Mouse (Mus musculus) liver (tissue): ENCODE data around the gene Vps33a.
"Not testable (repeated sequence)": the region's sequence is repeated elsewhere in the genome, so short reads cannot be mapped to it uniquely, and the experiment has no call there.

Experiments
- DNase-seq: peaks from one replicate; pipeline ENCODE4 v3.0.0-alpha.2; 2020; ENCODE audit warnings: mixed read lengths

Vps33a gene

DNA sequence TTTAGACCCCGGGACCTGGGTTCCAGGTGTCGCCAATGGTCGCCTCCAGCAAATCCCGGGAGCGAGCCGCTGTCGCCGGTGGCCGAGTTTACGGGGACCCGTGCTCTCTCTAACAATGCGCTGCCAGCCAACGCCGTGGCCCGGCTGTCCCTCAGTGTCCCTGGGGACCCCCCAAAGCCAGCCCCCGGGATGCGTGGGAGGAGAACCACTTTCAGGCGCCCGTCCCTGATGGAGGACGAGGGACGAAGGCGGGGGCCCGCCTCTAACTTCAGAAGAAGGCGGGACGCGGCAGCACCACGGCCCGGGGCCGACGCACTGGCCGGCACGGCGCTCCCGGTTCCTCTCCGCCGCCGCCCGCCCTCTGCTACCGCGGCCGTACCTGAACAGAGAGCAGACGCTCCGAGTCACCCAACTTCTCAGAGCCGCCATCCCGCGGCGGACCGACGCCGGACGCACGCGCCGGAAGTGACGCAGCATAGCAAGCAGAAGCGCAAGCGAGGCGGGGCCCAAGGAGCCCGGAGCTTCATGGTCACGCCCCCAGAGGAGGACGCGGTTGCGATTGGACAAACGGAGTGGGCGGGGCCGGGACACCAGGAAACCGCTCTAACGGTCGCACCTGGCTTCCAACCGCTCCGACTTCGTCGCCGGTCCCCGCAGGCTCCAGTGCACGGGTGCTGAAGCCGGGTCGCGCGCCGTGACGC is 49.0 kb downstream of the Vps33a start, which contains the start of gene Diablo:
TSS of gene Diablo (minus strand) at position 485 of the 701 bp plus-strand sequence.
- DNase-seq, result peak; percentile 99

DNA sequence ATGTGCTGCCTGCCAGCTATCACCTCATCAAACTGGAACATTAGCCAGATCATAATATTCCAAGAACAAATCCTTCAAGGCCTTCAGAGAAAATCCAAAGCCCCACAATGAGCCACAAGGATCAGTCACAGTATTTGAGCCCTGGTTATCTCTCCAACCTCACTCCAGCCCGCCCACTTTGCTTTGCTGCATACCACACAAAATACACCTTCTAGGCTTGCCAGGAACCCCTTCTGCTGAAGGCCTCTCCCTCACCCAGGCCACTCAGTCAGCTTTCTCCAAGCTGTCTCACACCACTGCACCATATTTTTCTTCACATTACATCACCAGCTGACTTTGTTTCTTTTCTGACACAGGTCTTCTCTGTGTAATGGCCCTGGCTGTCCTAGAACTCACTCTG is 50.7 kb downstream of the Vps33a start:
- no peak for DNase-seq

DNA sequence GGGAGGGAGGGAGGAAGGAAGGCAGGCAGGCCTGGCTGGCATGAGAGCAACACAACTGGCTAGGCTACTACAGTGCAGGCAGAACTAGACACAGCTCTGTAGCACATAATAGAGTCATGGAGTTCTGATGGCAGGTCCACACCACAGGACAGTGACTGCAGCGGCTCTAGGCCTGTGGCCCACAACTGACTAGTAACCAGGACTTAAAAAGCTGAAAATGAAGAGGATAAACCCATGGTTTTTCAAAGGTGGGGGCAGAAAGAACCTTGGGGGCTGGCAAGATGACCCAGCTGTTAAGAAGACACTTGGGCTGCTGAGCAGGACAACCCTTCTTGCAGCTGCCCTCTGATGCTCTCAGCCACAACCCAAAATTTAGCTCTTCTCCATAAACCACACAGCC is 51.2 kb downstream of the Vps33a start:
- no peak for DNase-seq

DNA sequence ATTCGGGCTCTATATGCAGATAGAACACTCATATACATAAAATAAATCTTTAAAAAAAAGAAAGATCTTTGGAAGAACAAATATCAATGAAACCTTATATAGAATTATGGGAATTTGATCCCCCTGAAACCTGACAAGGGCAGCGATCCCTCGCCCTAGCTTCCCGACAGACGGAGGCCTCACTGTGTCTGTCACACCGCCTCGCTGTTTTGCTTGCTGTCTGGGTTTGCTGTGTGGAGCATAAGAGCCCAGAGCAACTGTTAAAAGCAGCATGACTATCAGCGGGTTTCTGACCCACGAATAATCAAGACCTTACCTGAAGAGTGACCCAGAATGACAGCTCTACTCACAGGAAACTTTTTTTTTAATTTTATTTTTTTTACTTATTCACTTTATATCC is 52.2 kb downstream of the Vps33a start:
- DNase-seq, result no peak

DNA sequence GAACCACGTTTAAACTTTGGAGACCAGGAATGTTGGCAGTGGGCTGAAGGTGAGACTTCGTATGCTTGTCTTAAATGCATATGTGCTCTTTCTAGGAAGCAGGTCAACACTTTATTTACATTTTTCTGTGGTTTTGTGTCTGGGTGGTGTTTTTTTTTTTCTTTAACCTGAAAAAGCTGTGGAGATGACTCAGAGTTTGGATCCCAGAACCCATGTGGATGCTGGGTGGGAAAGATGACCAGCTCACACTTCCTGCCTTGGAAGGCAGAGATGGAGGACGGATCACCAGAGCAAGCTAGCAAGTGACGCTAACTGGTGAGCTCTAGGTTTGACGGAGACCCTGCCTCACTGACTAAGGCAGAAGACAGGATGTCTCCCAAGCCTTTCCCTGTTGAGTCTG is 58.0 kb downstream of the Vps33a start:
- DNase-seq, result no peak

DNA sequence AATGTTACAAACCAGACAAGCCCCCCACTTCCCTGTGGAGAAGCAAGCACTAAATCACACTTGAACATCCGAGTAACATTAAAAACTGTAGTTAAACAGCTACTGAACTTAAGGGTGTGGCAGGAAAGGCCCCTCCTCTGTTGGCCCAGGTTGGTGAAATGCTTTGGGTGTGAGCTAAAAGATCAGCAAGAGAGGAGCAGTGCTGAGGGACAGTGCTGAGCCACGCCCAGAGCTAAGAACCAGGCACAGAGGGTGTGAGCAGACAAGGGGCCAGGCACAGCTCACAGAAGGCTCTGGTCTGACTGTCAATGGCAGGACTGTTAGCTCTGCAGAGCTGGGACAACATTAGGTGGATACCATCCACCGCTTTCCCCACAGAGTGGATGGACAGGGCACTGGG is 60.7 kb downstream of the Vps33a start:
- peak; percentile 52 for DNase-seq

DNA sequence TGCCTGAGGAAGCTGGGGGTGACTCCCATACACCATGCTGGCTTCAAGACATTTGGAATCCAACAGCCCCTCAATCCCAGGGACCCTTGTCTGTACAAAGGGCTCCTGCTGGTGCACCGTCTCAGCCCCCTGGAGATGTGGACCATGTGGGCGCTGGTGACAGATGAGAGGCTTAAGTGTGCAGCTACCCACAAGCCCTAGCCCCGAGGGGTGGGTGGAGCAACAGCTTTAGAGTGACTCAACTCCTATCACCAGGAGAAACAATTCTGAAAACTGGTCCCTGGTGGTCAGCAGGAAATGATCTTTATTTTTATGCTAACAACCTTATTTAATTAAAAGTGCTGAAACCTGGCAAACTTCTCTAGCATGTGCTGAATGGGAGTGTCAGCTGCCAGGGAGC is 61.4 kb downstream of the Vps33a start:
- not testable (repeated sequence) for DNase-seq

DNA sequence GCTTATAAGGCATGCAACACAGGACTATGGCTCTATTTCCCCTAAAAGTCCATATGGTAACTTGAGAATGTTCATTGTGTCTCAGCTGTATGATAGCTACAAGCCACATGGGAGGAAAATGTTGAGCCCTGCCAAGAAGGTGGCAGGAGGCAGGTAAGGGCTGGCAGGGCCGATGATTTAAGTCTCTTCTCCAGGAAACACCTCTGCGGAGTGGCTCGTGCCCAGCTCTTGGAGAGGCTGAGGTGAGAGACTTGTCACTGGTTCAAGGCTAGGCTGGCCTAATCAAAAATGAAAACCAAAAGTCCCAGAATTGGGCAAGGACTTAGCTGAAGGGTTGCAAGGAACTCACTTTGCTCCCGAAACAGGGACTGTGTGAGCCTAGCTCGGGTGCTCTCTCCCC is 62.7 kb downstream of the Vps33a start, which contains the start of gene B3gnt4:
TSS of gene B3gnt4 (plus strand) at position 301 of the 400 bp plus-strand sequence.
- no peak for DNase-seq

DNA sequence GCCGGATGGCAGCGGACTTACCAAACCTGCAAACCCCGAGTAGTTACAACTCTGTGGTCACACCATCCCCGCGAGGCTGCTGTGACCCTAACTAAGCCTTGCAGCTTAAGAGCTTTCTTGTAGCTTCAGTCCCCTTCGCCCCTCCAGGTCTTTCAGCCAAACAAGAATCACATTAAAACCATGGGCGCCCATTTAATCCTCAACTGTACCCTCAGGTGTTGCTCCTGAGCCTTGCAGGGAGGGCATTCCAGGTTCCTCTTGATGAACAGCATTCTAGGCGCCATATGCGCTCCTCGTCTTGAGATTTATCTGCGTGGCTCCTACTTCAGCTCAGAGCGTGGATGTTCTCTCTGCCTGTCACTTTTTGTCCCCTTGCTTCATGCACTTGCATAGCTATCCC is 63.9 kb downstream of the Vps33a start:
- no peak for DNase-seq

DNA sequence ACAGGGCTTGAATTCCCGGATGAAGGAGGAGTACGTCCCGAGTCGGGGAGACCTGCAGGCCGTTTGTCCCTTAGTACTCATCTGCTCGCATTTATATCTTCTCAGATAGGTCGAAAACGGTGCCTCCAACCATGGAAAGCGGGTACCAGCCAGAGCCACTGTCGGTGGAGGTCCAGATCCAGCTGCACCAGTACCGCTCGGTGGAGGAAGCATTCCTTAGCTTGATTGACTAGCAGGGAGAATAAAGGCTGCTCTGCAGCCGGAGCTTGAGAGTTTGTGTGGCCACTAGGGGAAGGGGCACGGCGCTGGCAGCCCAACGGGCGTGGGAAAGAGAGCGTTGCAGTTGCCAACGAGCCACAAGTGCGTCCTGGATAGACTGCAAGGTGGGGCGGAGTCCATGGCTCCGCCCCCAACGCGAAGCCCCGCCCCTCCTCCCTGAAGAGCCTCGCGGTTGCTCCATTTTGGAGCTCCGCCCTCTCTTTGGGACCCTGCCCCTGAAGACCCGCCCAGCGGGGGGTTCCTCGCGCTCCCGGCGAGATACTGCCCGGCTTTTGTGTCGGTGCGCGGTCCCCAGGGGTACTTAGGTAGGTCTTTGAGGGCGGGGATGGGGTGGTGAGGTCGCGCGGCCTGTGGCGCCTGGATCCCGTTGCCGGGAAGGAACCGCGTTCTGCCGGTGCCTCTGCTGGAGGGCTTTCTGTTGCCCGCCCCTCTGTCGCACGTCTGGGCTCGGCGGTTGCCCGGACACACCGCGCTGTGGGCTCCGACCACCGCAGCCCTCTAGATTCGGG is 64.7 kb downstream of the Vps33a start:
- peak; percentile 91 for DNase-seq

DNA sequence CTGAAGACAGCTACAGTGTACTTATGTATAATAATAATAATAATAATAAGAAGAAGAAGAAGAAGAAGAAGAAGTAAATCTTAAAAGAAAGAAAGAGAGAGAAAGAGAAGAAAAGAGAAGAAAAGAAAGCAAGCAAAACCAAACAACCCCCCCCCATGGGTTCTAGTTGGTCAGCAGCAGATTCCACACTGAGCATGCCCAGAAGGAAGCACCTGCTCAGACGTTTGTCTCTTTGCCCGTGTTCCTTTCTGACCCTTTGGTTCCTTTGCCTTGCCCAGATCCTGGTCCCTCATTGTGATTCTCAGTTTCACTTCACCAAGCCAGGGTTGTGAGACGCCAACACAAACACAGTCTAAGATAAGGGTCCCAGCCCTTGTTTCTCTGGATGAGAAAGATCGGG is 70.9 kb downstream of the Vps33a start:
- DNase-seq, result no peak

DNA sequence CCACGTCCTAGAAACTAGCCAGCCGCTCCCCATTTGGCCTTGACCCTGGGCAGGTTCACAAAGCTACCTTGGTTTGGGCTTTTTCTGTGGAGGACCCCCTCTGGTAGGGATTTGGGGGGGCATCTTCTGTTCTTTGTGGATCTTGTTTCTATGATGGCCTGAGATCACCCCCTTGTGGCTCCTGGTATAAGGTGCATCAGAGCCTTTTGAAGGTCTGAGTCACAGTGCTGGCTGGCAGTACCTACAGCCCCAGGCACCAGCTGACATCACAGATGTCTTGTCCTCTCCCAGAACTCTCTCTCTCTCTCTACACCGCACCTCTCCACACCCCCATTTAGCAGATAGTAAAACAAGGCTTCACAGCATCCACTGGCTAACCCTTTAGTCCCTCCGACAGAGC is 73.1 kb downstream of the Vps33a start:
- DNase-seq, result no peak

DNA sequence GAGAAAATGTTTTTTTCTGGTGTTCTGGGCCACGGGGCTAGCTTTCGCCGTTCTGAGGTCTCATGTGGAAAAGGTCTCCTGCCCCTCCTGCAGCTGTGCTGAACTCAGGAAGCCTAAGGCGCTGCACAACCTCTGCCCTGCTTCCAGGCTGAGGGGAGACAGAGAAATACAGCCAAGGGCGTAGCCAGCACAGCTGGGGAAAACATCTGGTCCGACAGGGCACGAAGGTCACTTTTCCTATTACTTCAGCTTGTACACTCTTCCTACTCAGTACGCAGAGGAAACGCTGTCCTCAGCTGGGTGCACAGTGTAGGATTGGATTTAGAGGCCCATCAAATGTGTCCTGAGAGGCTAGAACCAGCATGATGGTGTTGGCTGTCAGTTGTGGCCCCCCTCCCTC is 82.9 kb downstream of the Vps33a start:
- no peak for DNase-seq

DNA sequence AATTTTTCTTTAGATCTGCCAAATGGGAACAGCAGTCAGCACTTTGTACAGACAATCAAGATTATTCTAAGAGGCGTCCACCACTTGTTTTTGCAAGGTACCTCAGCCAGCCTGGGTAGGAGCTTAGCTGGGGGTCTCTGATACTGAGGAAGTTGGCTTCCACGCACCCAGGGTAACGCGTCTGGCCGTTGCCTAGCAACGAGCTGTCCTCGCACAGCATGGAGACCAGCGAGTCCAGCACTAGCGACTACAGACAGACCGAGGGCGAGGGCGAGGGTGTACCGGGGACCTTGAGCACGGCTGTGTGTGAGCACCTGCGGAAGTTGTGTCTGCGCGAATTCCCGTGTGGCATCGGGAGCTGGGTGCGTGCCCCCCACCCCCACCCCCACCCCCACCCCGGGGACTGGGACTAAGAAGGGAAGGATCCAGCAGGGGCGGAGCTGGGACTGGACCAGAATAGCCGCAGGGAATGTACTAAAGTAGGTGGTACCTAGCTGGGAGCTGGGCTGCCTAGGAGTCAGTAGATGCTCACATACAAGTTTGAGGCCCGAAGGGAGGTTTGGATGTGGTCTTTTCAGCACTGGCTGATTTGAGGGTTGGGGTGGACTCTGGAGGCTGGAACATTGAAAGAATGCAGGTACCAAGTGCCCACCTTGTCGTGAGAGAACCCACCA is 83.6 kb downstream of the Vps33a start, which contains the start of the genes Lrrc43 and Il31:
TSS of gene Lrrc43 (plus strand) at position 194 of the 674 bp plus-strand sequence.
TSS of gene Il31 (minus strand) at position 378 of the 674 bp plus-strand sequence.
- DNase-seq, result no peak

DNA sequence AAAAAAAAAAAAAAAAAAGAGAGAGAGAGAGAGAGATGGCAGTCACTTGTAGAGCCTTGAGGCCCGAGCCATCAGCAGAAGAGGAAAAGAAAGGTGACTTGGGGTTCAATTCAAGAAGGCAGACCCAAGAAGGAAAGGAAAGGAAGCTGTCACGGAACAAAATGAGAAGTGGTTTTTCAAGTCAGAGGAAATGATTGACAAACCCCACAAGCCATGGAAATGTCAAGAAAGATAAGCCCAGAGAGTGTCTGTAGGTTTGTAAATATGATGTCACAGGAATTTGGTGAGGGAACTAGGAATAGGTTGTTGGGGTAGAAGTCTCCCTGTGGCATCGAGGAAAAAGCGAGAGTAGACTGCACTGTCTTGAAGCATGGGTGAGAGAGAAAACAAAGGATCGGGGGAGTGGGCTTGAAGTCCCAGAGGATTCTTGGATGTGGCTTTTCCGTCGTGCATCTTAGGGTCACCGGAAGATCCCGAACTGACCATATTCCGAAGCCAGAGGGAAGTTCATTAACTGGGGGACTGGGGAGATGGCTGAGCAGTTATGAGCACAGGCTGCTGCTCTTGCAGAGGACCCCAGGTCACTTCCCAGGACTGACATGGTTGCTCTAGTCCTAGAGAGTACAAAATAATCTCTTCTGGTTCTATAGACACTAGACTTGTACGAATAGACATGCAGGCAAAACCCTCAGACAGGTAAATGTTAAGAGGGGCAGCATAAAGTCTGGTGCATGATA is 85.0 kb downstream of the Vps33a start:
- DNase-seq, result no peak
